Mouse (Mus musculus): ENCODE measurements around the gene Gm45799. TPM values are rescaled to one million over a fixed set of nuclear protein-coding genes. Genes with fewer than 3 reads are reported as not detected.

Gm45799 gene
- total and polyA plus RNA-seq, 2 experiments from 2014 or later, result 33.3 to 51.9 TPM

DNA sequence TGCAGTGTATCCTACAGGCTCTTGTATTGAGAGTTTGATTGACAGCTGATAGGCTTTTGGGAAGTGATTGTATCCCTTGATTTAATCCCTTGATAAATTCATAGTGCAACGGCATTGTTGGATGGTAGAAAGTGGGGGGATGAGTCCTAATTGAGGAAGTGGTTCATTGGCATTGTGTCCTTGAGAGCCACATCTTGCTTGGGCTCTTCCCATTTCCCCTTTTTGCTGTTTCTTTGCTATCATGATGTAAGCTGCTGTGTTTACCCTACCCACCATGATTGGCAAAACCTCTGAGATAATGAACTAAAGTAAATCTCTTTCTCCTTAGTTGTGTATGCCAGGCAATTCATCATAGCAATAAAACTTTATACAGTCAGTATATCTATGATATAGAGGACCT lies 50.5 kb downstream of the Gm45799 start:
- WGBS, result 80% methylated on average over 1 of the region's 1 CpGs
- DNase-seq (ENCODE audit: low spot score) (no peak), ATAC-seq (no peak)
- Histone ChIP-seq H3K4me1 (ENCODE audit: insufficient read depth, low read length) (no peaks in the 10 kb centered on the region), H3K4me3 (ENCODE audit: low read length) (no peak overlapping the region), H3K27ac (no peak overlapping the region), H3K27me3 (ENCODE audit: insufficient read depth, low read length) (no peaks in the 10 kb centered on the region), H3K4me2 (ENCODE audit: low read depth, low read length) (no peak overlapping the region), H3K9ac (replicated peaks; ENCODE audit: low read length) (no peak overlapping the region), H3K9me3 (ENCODE audit: low read length) (no peaks in the 10 kb centered on the region), H3K36me3 (ENCODE audit: insufficient read depth, low read length) (no peaks in the 10 kb centered on the region)
- no peak for TF ChIP-seq CTCF (IDR thresholded peaks at IDR 0.05; ENCODE audit: low read depth)

DNA sequence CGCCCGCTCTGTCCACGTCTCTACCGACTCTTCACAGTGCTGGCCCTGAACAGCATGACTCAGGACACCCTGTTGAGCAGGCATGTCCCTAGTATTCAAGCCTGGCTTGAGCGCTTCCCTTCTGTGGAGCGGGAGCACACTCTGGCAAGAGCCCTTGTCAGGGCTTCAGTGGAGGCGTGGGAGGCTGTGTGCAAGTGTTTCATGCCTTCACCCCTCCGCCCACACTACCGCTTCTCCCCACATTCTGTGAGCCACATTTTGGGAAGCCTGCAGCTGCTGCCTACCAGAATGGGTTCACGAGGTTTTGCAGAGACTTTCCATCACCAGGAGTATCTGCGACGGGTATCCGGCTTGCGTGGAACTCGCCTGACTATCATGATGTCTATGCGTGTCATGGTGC lies 62.8 kb downstream of the Gm45799 start:
- DNase-seq (ENCODE audit: low spot score) (no peak), ATAC-seq (no peak)
- no peak overlapping the region for H3K9ac ChIP-seq (replicated peaks; ENCODE audit: low read length)
- no peaks in the 10 kb centered on the region for H3K27me3 ChIP-seq (ENCODE audit: insufficient read depth, low read length)
- no peak for TF ChIP-seq CTCF (IDR thresholded peaks at IDR 0.05; ENCODE audit: low read depth)
- no peak overlapping the region for H3K4me2 ChIP-seq (ENCODE audit: low read depth, low read length)
- H3K36me3 ChIP-seq (ENCODE audit: insufficient read depth, low read length), result no peaks in the 10 kb centered on the region
- no peaks in the 10 kb centered on the region for H3K4me1 ChIP-seq (ENCODE audit: insufficient read depth, low read length)
- WGBS, result 85% methylated on average over 16 of the region's 16 CpGs
- H3K27ac ChIP-seq, result no peak overlapping the region
- no peak overlapping the region for H3K4me3 ChIP-seq (ENCODE audit: low read length)
- no peaks in the 10 kb centered on the region for H3K9me3 ChIP-seq (ENCODE audit: low read length)

DNA sequence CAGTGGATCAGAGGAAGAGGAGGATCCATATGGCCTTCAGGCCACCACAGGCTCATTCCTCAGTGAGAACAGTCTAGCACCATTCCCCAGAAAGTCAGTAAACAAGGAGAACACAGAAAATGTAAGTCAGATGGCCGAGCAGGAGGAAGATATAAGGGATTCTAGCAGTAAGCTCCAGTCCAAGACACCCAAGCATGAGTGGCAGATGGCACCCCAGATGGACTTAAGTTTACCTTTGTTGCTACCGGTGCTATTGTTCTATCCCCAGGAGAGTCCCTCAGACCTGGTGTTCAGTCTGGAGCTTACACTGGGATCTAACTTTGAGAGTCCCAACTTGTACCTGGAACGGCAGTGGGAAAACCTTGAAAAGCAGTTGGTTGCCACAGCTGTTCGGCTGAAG lies 63.5 kb downstream of the Gm45799 start:
- ATAC-seq, result no peak
- Histone ChIP-seq H3K27ac (no peak overlapping the region), H3K4me1 (ENCODE audit: insufficient read depth, low read length) (no peaks in the 10 kb centered on the region), H3K4me3 (ENCODE audit: low read length) (no peak overlapping the region), H3K9me3 (ENCODE audit: low read length) (no peaks in the 10 kb centered on the region), H3K4me2 (ENCODE audit: low read depth, low read length) (no peak overlapping the region), H3K27me3 (ENCODE audit: insufficient read depth, low read length) (no peaks in the 10 kb centered on the region), H3K36me3 (ENCODE audit: insufficient read depth, low read length) (no peaks in the 10 kb centered on the region), H3K9ac (replicated peaks; ENCODE audit: low read length) (no peak overlapping the region)
- 81% methylated on average over 4 of the region's 4 CpGs for WGBS
- TF ChIP-seq CTCF (IDR thresholded peaks at IDR 0.05; ENCODE audit: low read depth), result no peak
- DNase-seq (ENCODE audit: low spot score), result no peak

DNA sequence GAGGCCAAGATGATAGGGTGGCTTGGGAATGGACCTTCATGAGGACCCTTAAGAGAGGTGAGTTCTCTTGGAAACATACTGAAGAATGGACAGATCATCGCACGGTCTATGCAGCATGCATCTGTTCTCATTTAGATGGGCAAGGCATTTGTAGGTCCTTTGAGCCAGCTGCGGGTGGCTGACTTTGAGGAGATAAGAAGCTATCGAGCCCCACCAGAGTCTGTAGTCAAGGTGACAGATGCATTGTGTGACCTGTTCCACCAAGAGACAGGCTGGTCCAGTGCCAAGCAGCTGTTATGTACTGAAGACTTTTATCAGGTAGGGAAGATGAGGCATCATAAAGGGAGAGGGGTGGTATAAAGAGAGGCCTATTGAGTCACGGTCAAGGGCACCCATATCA lies 68.4 kb downstream of the Gm45799 start:
- Histone ChIP-seq H3K27ac (no peak overlapping the region), H3K9ac (replicated peaks; ENCODE audit: low read length) (no peak overlapping the region), H3K27me3 (ENCODE audit: insufficient read depth, low read length) (no peaks in the 10 kb centered on the region), H3K36me3 (ENCODE audit: insufficient read depth, low read length) (no peaks in the 10 kb centered on the region), H3K4me3 (ENCODE audit: low read length) (no peak overlapping the region), H3K9me3 (ENCODE audit: low read length) (no peaks in the 10 kb centered on the region), H3K4me1 (ENCODE audit: insufficient read depth, low read length) (no peaks in the 10 kb centered on the region), H3K4me2 (ENCODE audit: low read depth, low read length) (no peak overlapping the region)
- DNase-seq (ENCODE audit: low spot score) (no peak), ATAC-seq (no peak)
- TF ChIP-seq CTCF (IDR thresholded peaks at IDR 0.05; ENCODE audit: low read depth), result no peak
- 94% methylated on average over 5 of the region's 5 CpGs for WGBS

DNA sequence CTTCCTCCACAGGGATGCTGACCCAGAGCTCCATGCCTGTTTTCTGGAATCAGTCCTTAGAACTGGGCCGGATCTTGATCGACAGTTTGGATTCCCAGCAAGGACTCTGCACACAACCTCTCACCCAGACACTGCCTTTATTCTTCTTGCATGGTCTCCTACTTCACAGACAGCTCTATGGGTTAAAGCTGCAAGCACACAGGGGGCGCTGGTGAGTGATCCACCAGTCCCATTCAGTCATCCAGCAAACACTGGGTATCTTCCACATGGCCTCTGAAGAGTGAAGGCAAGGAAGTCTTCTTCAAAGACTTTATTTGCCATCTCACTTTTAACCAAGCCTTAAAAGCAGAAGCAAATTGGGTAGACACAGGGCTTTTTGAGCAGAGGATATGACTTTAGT lies 75.0 kb downstream of the Gm45799 start:
- no peaks in the 10 kb centered on the region for H3K27me3 ChIP-seq (ENCODE audit: insufficient read depth, low read length)
- no peak overlapping the region for H3K9ac ChIP-seq (replicated peaks; ENCODE audit: low read length)
- 53% methylated on average over 3 of the region's 3 CpGs for WGBS
- no peak overlapping the region for H3K4me3 ChIP-seq (ENCODE audit: low read length)
- DNase-seq (ENCODE audit: low spot score), result no peak
- no peaks in the 10 kb centered on the region for H3K36me3 ChIP-seq (ENCODE audit: insufficient read depth, low read length)
- H3K4me1 ChIP-seq (ENCODE audit: insufficient read depth, low read length), result no peaks in the 10 kb centered on the region
- H3K27ac ChIP-seq, result no peak overlapping the region
- no peak overlapping the region for H3K4me2 ChIP-seq (ENCODE audit: low read depth, low read length)
- no peaks in the 10 kb centered on the region for H3K9me3 ChIP-seq (ENCODE audit: low read length)
- ATAC-seq, result no peak
- no peak for TF ChIP-seq CTCF (IDR thresholded peaks at IDR 0.05; ENCODE audit: low read depth)

DNA sequence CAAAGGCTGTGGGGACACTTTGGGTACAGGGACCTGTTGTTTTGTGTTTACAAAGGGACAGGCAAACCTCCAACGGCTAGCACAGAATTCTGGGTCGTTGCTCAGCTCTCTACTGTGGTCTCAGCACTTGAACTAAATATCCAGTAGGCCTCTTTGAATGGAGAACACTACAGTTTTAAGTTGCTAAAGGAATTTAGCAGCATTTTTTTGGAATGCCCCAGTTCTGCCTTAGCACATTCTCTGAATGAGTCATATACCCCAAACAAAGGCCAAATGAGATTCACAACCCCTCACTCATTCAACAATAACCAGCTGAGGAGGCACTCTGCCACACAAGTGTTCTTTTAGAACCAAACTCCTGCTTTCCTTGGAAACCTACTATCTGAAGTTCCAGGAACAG lies 81.6 kb downstream of the Gm45799 start:
- no peaks in the 10 kb centered on the region for H3K36me3 ChIP-seq (ENCODE audit: insufficient read depth, low read length)
- DNase-seq (ENCODE audit: low spot score) (no peak), ATAC-seq (no peak)
- no peak overlapping the region for H3K4me2 ChIP-seq (ENCODE audit: low read depth, low read length)
- TF ChIP-seq CTCF (IDR thresholded peaks at IDR 0.05; ENCODE audit: low read depth), result no peak
- no peak overlapping the region for H3K4me3 ChIP-seq (ENCODE audit: low read length)
- no peak overlapping the region for H3K27ac ChIP-seq
- H3K4me1 ChIP-seq (ENCODE audit: insufficient read depth, low read length), result no peaks in the 10 kb centered on the region
- WGBS, result 80% methylated on average over 2 of the region's 2 CpGs
- no peak overlapping the region for H3K9ac ChIP-seq (replicated peaks; ENCODE audit: low read length)
- H3K9me3 ChIP-seq (ENCODE audit: low read length), result no peaks in the 10 kb centered on the region
- no peaks in the 10 kb centered on the region for H3K27me3 ChIP-seq (ENCODE audit: insufficient read depth, low read length)

DNA sequence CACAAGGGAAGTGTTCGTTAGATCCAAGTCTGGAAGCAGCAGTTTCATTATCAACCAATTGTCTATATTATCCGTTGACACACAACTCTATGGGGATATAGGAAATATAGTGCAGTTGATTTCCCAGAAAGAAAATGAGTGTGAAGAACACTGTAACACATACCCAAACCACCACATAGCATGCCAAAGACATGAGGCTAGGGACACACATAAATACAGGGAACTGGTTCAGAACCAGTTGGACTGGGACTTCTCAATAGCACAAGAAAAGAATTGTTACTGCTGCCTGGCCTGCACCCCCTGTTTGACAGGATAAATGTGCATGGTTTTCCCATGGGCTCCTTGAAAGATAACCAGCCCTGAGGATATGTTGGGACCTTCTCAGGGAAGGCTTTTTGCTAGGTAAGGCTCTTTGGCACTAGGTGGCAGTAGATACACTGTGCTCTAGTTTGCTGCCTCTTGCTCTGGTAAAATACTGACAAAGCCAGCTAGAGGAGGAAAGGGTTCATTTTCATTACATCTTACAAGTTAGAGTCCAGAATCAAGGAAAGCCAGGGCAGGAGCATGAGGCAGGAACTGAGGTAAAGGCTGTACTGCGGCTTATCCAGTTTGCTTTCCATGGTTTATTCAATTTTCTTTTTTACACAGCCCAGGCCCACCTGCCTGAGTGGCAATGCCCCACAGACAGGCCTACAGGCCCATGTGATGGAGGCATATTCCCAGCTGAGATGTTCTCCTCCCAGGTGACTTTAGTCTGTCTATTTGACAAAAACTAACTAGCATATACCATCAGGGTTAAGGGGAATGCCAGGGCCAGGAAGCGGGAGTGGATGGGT lies 86.0 kb downstream of the Gm45799 start:
- Histone ChIP-seq H3K9me3 (ENCODE audit: low read length) (no peaks in the 10 kb centered on the region), H3K9ac (replicated peaks; ENCODE audit: low read length) (no peak overlapping the region), H3K4me2 (ENCODE audit: low read depth, low read length) (no peak overlapping the region), H3K36me3 (ENCODE audit: insufficient read depth, low read length) (0 out of 2 replicates have a peak, but pooled peaks cover 5% of the 10 kb centered on the region), H3K27ac (peak overlapping the region; percentile 51; the same call in 1 of the 2 replicates), H3K4me1 (ENCODE audit: insufficient read depth, low read length) (no peaks in the 10 kb centered on the region), H3K27me3 (ENCODE audit: insufficient read depth, low read length) (no peaks in the 10 kb centered on the region), H3K4me3 (ENCODE audit: low read length) (no peak overlapping the region)
- TF ChIP-seq CTCF (IDR thresholded peaks at IDR 0.05; ENCODE audit: low read depth), result peak; percentile 92
- ATAC-seq (peak; percentile 90), DNase-seq (ENCODE audit: low spot score) (peak; percentile 86)
- WGBS, result 79% methylated on average over 4 of the region's 4 CpGs

Data from hindbrain, postnatal 0 days (tissue).